Mouse (Mus musculus) thymus, adult 18-20 months (tissue): ENCODE data around the gene Zbtb8b.
"Not testable (repeated sequence)": the region's sequence is repeated elsewhere in the genome, so short reads cannot be mapped to it uniquely, and the experiment has no call there.

Source experiments
- DNase-seq, 2 experiments: peaks; one replicate each; pipeline ENCODE4 v3.0.0; 2022; ENCODE audit warnings: mixed read lengths in 2 of 2

Zbtb8b gene

DNA sequence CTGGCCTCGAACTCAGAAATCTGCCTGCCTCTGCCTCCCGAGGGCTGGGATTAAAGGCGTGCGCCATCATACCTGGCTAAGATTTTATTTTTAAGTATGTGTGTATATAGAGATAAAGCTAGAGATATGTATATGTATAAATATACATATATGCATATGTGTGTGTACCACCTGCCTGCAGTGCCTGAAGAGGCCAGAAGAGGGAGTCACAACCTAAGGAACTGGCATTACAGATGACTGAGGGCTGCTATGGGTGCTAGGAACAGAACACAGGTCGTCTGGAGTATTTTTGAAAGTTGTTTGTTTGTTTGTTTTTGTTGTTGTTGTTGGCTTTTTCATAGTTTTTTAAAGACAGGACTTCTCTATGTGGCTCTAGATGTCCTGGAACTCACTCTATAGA lies 24.8 kb downstream of the Zbtb8b start:
- DNase-seq: no peak

DNA sequence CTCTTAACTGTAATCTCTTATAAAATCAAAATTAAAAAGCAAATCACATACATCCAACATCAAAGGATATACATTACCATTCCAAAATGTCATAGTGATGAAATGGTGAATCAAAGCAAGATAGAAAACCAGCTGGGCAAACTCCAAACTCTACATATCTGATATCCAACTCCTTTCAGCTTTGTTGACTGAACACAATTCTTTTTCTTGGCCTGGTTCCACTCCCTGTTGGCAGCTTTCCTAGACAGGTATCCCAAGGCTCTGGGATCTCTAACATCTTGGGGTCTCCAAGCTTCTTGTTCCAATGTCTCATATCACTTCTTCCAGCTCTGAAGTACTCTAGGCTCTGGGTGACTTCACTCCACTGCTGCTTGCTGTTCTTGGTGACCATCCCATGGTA lies 29.7 kb downstream of the Zbtb8b start:
- DNase-seq: no peak

- not testable (repeated sequence) for DNase-seq
Observed at GRCm38 (mm10) chr4:129410532-129410931, 30.1 kb downstream of the Zbtb8b start.

DNA sequence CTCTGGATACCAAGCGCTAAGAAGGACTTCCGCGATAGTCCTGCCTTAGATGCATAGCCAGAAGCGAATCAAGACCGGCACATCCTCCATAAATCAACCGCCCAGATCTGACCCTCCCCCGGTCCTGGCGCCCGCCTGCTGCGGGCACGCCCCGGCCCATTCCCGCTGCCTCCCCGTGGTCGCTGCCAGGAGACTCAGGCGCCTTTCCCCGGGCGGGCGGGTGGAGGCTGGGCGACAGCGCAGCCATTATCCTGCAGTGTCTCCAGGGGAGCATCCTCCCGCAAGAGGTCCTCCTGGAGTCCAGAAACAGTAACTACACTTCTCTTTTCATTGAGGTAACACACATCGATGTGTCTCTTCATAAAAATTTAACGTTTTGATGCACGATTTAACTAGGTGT lies 34.2 kb downstream of the Zbtb8b start:
- peak in 1 of 2 experiments; percentile 6 for DNase-seq

GRCm38 (mm10) chr4:129399813-129400212 lies 40.8 kb downstream of the Zbtb8b start:
- no peak for DNase-seq

DNA sequence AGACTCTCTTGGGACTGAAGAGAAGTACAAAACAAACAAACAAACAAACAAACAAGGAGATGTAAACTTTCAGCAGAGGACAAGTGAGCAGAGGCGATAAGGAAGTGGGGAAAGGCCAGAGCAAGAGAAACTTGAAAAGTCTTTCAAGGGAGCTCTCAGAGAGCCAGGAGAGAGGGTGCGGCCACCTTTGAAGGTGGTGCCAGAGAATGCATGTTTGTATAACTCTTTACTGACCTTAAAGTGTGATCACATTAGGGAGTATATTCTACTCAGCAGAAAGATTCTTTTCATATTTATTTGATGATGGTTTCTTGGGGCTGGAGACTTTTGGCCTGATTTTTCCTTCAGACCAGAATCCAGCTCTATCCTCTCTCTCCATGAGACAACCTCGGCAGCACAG lies 43.7 kb downstream of the Zbtb8b start:
- DNase-seq: no peak

GRCm38 (mm10) chr4:129394089-129394870 lies 46.4 kb downstream of the Zbtb8b start:
- DNase-seq: no peak

DNA sequence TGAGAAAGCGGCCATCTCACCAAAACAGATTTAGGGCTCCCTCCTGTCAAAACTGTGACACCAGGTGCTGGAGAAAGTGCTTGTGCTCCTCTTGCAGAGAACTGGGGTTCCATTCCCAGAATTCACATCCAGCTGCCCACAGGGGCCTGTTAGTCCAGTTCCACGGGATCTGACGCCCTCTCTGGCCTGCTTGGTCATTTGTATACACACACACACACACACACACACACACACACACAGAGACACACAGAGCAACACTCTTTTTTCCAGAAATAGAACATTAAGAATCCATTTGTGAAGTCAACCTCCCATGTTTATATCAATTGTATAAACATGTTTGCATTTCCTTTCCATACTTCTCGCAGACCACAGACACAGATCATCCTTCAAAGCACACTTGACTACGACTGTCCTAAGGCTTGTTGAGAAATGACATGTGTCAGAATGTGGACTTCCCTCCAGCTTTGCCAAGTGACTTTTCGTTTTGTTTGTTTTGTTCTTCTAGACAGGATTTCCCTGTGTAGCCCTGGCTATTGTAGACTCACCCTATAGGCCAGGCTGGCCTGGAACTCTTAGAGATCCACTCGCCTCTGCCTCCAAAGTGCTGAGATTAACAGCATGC lies 49.6 kb downstream of the Zbtb8b start:
- no peak for DNase-seq

- DNase-seq: no peak
Observed at GRCm38 (mm10) chr4:129390216-129390743, 50.4 kb downstream of the Zbtb8b start.

GRCm38 (mm10) chr4:129388404-129388803 lies 52.2 kb downstream of the Zbtb8b start:
- DNase-seq: no peak

- DNase-seq: no peak
Observed at GRCm38 (mm10) chr4:129386989-129387388, 53.7 kb downstream of the Zbtb8b start.

GRCm38 (mm10) chr4:129386269-129386946 lies 54.2 kb downstream of the Zbtb8b start:
- no peak for DNase-seq

DNA sequence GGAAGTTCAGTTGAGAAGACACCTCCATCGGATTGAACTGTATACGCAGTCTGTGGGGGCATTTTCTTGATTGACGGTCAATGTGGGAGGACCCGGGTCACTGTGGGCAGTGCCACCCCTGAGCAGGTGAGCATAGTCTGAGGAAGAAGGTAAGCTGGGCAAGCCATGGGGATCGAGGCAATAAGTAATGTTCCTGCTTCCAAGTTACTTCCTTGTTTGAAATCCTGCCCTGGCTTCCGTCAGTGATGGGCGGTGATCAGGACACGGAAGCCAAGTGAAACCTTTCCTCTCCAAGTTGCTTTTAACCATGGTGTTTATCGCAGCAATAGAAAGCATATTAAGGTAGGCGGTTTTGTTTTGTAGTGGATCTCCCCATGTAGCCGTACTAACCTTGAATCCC lies 55.0 kb downstream of the Zbtb8b start:
- no peak for DNase-seq

- no peak for DNase-seq
Observed at GRCm38 (mm10) chr4:129384440-129384839, 56.2 kb downstream of the Zbtb8b start.

- no peak for DNase-seq
Observed at GRCm38 (mm10) chr4:129383586-129383985, 57.1 kb downstream of the Zbtb8b start.

DNA sequence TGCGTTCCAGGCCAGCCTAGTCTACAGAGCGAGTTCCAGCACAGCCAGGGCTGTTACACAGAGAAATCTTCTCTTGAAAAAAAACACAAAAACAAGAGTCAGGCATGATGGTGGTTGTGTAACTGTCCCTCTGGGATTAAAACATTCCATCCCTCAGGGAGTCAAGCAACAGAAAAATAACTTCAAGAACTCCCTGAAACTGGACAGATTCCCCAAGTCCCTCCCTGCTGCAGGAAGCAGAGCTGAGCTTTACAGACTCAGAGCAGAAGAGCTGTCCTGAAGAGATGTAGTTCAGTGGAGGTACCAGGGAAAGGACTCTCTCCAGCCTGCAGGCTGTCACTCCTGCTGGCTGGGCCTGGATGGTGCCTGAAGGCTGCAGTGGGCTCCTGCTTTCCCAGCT lies 58.2 kb downstream of the Zbtb8b start:
- DNase-seq: no peak

DNA sequence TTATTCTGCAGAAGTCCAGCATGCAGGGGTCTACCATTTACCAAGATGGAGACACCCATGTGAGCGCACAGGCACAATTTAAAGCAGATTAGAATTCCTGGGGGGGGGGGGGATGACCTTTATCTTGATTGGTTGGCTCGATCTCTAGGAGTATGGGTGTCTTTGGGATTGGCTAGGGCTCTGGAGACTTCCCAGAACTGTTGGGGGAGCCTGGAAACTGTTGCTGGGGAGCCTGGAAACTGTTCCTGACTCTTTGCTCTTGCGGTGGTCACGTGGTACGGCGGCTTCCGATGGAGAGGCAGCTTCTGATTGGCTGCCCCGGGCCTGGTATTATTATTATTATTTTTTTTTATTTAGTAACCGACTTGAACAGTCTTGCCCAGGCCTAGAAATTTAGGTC lies 58.6 kb downstream of the Zbtb8b start:
- no peak for DNase-seq

DNA sequence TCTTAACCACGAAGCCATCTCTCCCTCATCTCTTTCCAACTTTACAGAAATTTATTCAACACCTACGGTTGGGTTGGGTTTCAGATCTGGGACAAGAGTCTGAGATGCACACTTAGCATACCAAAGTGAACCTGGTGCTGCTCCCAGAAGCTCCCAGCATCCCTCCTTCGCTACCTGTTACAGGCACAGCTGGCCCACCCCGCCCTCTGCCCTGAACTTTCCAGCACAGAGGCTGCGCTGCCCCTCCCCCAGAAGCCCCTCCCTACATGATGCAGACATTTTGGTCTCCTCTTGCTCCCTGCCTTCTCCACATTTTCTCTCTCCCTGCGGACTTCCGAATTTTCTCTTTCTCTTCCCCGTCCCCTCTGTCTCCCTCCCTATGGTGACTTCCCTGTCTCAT lies 59.5 kb downstream of the Zbtb8b start:
- DNase-seq: no peak

GRCm38 (mm10) chr4:129379805-129380204 lies 60.8 kb downstream of the Zbtb8b start:
- no peak for DNase-seq

DNA sequence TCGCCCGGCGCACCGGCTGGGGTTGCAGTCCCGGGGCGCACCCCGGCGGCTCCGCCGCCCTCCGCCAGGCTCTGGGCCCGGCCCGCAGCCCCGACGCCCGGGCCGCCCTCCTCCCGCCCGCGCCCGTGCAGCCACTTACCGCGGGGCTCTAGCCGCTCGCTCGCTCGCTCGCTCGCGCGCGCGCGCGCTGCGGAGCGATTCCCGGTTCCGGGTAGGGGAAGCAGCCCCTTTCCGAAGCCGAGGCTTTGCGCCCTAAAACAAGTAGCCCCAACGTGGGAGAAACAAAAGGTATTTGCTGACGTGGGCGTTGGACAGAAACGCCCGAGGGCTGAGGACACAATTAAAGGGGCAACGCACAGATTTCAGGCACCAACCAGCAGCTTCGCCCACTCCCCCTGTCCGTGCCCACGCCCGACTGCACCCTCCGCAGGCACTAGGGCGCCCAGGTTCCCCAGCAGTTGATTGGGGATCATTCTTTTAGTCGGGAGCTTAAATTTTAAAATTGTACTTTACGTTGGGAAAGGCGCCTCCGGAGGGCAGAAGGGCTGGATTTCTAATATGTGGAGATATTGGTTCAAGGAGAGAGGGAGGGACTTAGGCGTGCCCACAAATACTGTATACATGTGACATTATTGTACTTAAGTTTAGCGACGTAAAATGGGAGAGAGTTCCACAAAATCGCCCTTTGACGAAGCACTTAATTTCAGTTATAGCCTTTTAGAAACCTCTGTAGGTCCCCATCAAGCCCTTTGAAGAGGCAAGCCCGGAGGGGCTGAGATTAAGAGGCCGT lies 62.9 kb downstream of the Zbtb8b start, which contains the start of gene Zbtb8a:
TSS of gene Zbtb8a (minus strand) at position 516 of the 790 bp plus-strand sequence.
- DNase-seq: no peak

GRCm38 (mm10) chr4:129376961-129377545 lies 63.6 kb downstream of the Zbtb8b start:
- peak in 1 of 2 experiments; percentile 14 for DNase-seq

DNA sequence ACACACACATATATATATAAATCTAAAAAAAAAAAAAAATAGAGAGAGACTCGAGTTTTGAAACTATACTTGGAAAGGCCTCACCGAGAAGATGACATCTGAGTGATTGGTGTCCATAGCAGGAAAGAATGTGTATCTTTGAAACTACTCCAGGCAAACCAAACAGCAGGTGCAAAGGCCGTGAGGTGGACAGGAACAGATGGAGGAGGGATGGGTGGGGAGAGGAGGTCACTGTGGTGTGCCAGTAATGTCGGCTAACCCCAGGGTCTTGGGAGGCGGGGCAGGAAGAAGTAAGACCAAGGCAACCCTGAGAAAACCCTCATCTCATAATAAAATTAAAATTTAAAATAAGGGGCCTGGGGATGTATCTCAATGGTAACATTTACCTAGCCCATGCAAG lies 64.8 kb downstream of the Zbtb8b start:
- DNase-seq: no peak
